Comparison of ENCODE assay signal across 8 mouse cellular contexts in genomic region chr1:178634359-178635085, GRCm38 (mm10).
DNase-seq lines count a peak whose midpoint lies in the region; ATAC-seq and TF ChIP-seq lines count a peak whose summit lies in the region.

No protein-coding gene starts in this region.

- TF ChIP-seq CTCF in layer of hippocampus, adult 2 months (conservative IDR thresholded peaks at IDR 0.05) = no peak

- peaks cover 6% of the 10 kb centered on the region; the same call in 1 of the 2 replicates for H3K4me1 ChIP-seq in forebrain, embryonic 14.5 days (ENCODE audit: control insufficient read depth, insufficient read depth, low read length)
- peaks cover 58% of the 10 kb centered on the region for H3K4me1 ChIP-seq in limb, embryonic 12.5 days (replicated peaks)
- H3K4me1 ChIP-seq in kidney, embryonic 15.5 days = peaks cover 17% of the 10 kb centered on the region

- H3K36me3 ChIP-seq in forebrain, embryonic 14.5 days (ENCODE audit: control insufficient read depth, insufficient read depth, low read length) = no peaks in the 10 kb centered on the region
- no peaks in the 10 kb centered on the region for H3K36me3 ChIP-seq in limb, embryonic 12.5 days
- H3K36me3 ChIP-seq in kidney, embryonic 15.5 days = no peaks in the 10 kb centered on the region

- H3K9ac ChIP-seq in forebrain, embryonic 14.5 days (ENCODE audit: low read length) = no peak overlapping the region
- H3K9ac ChIP-seq in limb, embryonic 12.5 days (replicated peaks) = no peak overlapping the region
- no peak overlapping the region for H3K9ac ChIP-seq in kidney, embryonic 15.5 days

- ATAC-seq in forebrain, embryonic 14.5 days = peak; percentile 29; the same call in 1 of the 2 replicates
- ATAC-seq in limb, embryonic 12.5 days (ENCODE audit: insufficient number of reproducible peaks, insufficient read depth, low FRiP score, low TSS enrichment, low read depth) = no peak
- ATAC-seq in monocyte, adult 5-6 weeks (replicated peaks; ENCODE audit: insufficient number of reproducible peaks, low FRiP score, low TSS enrichment, poor library complexity, severe bottlenecking) = no peak
- no peak for ATAC-seq in kidney, embryonic 15.5 days (replicated peaks; ENCODE audit: low FRiP score)

- peak overlapping the region; percentile 13; the same call in 1 of the 2 replicates for H3K4me3 ChIP-seq in layer of hippocampus, adult 2 months
- H3K4me3 ChIP-seq in forebrain, embryonic 14.5 days (ENCODE audit: low read depth, low read length) = no peak overlapping the region
- H3K4me3 ChIP-seq in limb, embryonic 12.5 days (replicated peaks) = no peak overlapping the region
- H3K4me3 ChIP-seq in kidney, embryonic 15.5 days (replicated peaks) = no peak overlapping the region

- H3K27ac ChIP-seq in layer of hippocampus, adult 2 months = no peak overlapping the region
- no peak overlapping the region for H3K27ac ChIP-seq in forebrain, embryonic 14.5 days (ENCODE audit: low read depth, low read length)
- peak overlapping the region; percentile 17; the same call in 1 of the 2 replicates for H3K27ac ChIP-seq in limb, embryonic 12.5 days
- H3K27ac ChIP-seq in kidney, embryonic 15.5 days = no peak overlapping the region

- no peak overlapping the region for H3K4me2 ChIP-seq in forebrain, embryonic 14.5 days (ENCODE audit: low read length)
- no peak overlapping the region; the same call in 1 of the 2 replicates for H3K4me2 ChIP-seq in limb, embryonic 12.5 days
- no peak overlapping the region for H3K4me2 ChIP-seq in kidney, embryonic 15.5 days

- WGBS in forebrain, embryonic 14.5 days = 71% methylated on average over 19 of the region's 19 CpGs
- 51% methylated on average over 19 of the region's 19 CpGs for WGBS in limb, embryonic 12.5 days
- WGBS in kidney, embryonic 15.5 days = 71% methylated on average over 19 of the region's 19 CpGs

- no peaks in the 10 kb centered on the region for H3K27me3 ChIP-seq in forebrain, embryonic 14.5 days (replicated peaks; ENCODE audit: control insufficient read depth, insufficient read depth, low read length)
- H3K27me3 ChIP-seq in limb, embryonic 12.5 days = no peaks in the 10 kb centered on the region
- no peaks in the 10 kb centered on the region; the same call in 1 of the 2 replicates for H3K27me3 ChIP-seq in kidney, embryonic 15.5 days

- DNase-seq in layer of hippocampus, adult 2 months (ENCODE audit: low spot score in 2 of 2) = no peak
- DNase-seq in layer of hippocampus, adult 11-12 months (ENCODE audit: low spot score) = no peak
- peak; percentile 16 for DNase-seq in forebrain, embryonic 14.5 days (ENCODE audit: low spot score)
- DNase-seq in retina, postnatal 1 day = peak; percentile 42
- DNase-seq in spleen, adult 18-20 months = no peak

- no peaks in the 10 kb centered on the region for H3K9me3 ChIP-seq in forebrain, embryonic 14.5 days (replicated peaks; ENCODE audit: control insufficient read depth, low read length)
- no peaks in the 10 kb centered on the region for H3K9me3 ChIP-seq in limb, embryonic 12.5 days
- H3K9me3 ChIP-seq in kidney, embryonic 15.5 days (replicated peaks) = no peaks in the 10 kb centered on the region

Comparison
In these comparisons a context has a peak if more than half of its experiments do, and no peak if none do; other contexts are left out.
1. DNase-seq: peak in forebrain, embryonic 14.5 days (single experiment) and retina, postnatal 1 day (single experiment); none in layer of hippocampus, adult 2 months (0 of 2), layer of hippocampus, adult 11-12 months (single experiment) and spleen, adult 18-20 months (0 of 2).